Mouse (Mus musculus): ENCODE measurements around the gene Boc.

DNA sequence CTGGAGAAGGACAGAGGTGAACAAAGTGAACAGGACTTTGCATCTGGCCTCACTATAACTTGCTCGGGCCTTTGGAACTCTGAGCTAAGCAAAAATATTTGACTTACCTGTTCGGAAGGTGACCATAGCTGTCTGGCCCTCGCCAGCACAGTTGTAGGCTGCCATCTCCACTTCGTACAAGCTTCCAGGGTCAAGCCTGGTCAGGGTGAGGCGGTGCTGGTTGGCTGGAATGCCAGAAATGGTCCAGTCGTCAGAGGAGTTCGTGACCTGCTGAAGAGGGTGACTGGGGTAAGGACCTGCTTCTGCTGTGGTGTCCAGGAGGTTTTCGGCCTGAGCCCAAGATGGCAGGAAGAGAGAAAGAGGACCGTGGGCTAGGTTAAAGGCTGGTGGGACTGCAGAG, 66.0 kb downstream of the Boc start:
- TF ChIP-seq CTCF (IDR thresholded peaks at IDR 0.05; ENCODE audit: low read depth, low read length) (no peak), POLR2A (IDR thresholded peaks at IDR 0.05; ENCODE audit: insufficient read depth, low read length) (no peak)

Measured in ES-Bruce4 (cell line).